Comparison of ENCODE assay signal across 15 mouse cellular contexts in genomic region chr1:187704921-187705320, GRCm38 (mm10).
"Had no signal": no experiment of that assay in that cellular context is flagged by ENCODE, and none has a peak within 500 bp of the region (broad histone marks: within the 10 kb centered on the region; RNA-seq: fewer than 3 reads in every experiment).

No protein-coding gene starts in this region.

- ATAC-seq: liver, postnatal 0 days; lung, postnatal 0 days; midbrain, embryonic 13.5 days; midbrain, embryonic 16.5 days had no signal

- DNase-seq: kidney, adult 9 months; kidney, postnatal 14 days; kidney, postnatal 4 days; left cerebral cortex, postnatal 4 days; liver, postnatal 0 days; lung, embryonic 14.5 days; right cerebral cortex, adult 18-20 months; right cerebral cortex, postnatal 14 days; right cerebral cortex, postnatal 4 days; thymus, adult 2 months; thymus, postnatal 14 days; thymus, postnatal 4 days had no signal
